Mouse (Mus musculus) heart, embryonic 15.5 days (tissue): ENCODE results near the gene Bfsp1. TPM values are rescaled to one million over a fixed set of nuclear protein-coding genes. Genes with fewer than 3 reads are reported as not detected.

Experiments used
- ATAC-seq: fragments of 200-750 bp; cut with Nextera tagmentation; replicated peaks from 2 replicates; pipeline ENCODE4 v1.8.0; 2017; ENCODE audit warnings: low read depth, moderate TSS enrichment; ENCODE audit not compliant: insufficient number of reproducible peaks, insufficient read depth, low FRiP score
- H3K27ac ChIP-seq: fragments of 300-500 bp; sonication (generic); 2 replicates; pipeline ENCODE4 v1.5.1; 2015; ENCODE audit warnings: mild to moderate bottlenecking, inconsistent platforms
- H3K27me3 ChIP-seq: fragments of 300-500 bp; sonication (generic); 2 replicates; pipeline ENCODE4 v1.6.1; 2015; ENCODE audit warnings: inconsistent platforms
- H3K36me3 ChIP-seq: fragments of 300-500 bp; sonication (generic); 2 replicates; pipeline ENCODE4 v1.6.1; 2015; ENCODE audit warnings: mild to moderate bottlenecking, inconsistent platforms
- H3K4me1 ChIP-seq: fragments of 300-500 bp; sonication (generic); replicated peaks from 2 replicates; pipeline ENCODE4 v1.6.1; 2015; ENCODE audit warnings: inconsistent platforms
- H3K4me2 ChIP-seq: fragments of 300-500 bp; sonication (generic); 2 replicates; pipeline ENCODE4 v1.6.1; 2015; ENCODE audit warnings: inconsistent platforms, mild to moderate bottlenecking, moderate library complexity
- H3K4me3 ChIP-seq: fragments of 300-500 bp; sonication (generic); 2 replicates; pipeline ENCODE4 v1.5.1; 2015; ENCODE audit warnings: mild to moderate bottlenecking, inconsistent platforms
- H3K9ac ChIP-seq: fragments of 300-500 bp; sonication (generic); 2 replicates; pipeline ENCODE4 v1.6.1; 2015; ENCODE audit warnings: mild to moderate bottlenecking, inconsistent platforms
- H3K9me3 ChIP-seq: fragments of 300-500 bp; sonication (generic); replicated peaks from 2 replicates; pipeline ENCODE4 v1.6.1; 2016; ENCODE audit warnings: inconsistent platforms
- WGBS: fragments of 180-500 bp; shearing (Covaris S2); methylation state at CpG from one replicate; pipeline ENCODE4 v1.1.7; 2015; ENCODE audit warnings: mixed read lengths; 5-methylcytosine and 5-hydroxymethylcytosine counted together
- polyA plus RNA-seq: library from polyadenylated mRNA; unstranded; fragments of >200 nt; fragmentation: Nextera tagmentation; extraction: Ambion mirVana; gene quantifications from 2 replicates; pipeline ENCODE4 v1.2.1, GENCODE M21; 2015

The Bfsp1 gene
- polyA plus RNA-seq, 1 experiment from 2014 or later, result 1.5 TPM

GRCm38 (mm10) chr2:143834082-143834481 lies 28.9 kb downstream of the Bfsp1 start:
- Histone ChIP-seq H3K36me3 (no peaks in the 10 kb centered on the region), H3K27me3 (no peaks in the 10 kb centered on the region), H3K27ac (no peak overlapping the region), H3K4me3 (no peak overlapping the region), H3K9me3 (no peaks in the 10 kb centered on the region), H3K4me1 (peaks cover 6% of the 10 kb centered on the region; the same call in 1 of the 2 replicates), H3K9ac (no peak overlapping the region), H3K4me2 (no peak overlapping the region)
- ATAC-seq, result no peak
- 58% methylated on average over 6 of the region's 6 CpGs for WGBS

GRCm38 (mm10) chr2:143832721-143833120 lies 30.3 kb downstream of the Bfsp1 start:
- 79% methylated on average over 5 of the region's 5 CpGs for WGBS
- H3K27me3 ChIP-seq, result no peaks in the 10 kb centered on the region
- H3K4me2 ChIP-seq, result no peak overlapping the region
- ATAC-seq, result no peak
- no peaks in the 10 kb centered on the region for H3K36me3 ChIP-seq
- peaks cover 3% of the 10 kb centered on the region; the same call in 1 of the 2 replicates for H3K4me1 ChIP-seq
- H3K9me3 ChIP-seq, result no peaks in the 10 kb centered on the region
- no peak overlapping the region for H3K27ac ChIP-seq
- no peak overlapping the region for H3K4me3 ChIP-seq
- H3K9ac ChIP-seq, result no peak overlapping the region

- Histone ChIP-seq H3K9ac (no peak overlapping the region), H3K36me3 (no peaks in the 10 kb centered on the region), H3K9me3 (no peaks in the 10 kb centered on the region), H3K27me3 (no peaks in the 10 kb centered on the region), H3K4me2 (no peak overlapping the region), H3K4me3 (no peak overlapping the region), H3K27ac (no peak overlapping the region), H3K4me1 (no peaks in the 10 kb centered on the region)
- ATAC-seq, result no peak
- 56% methylated on average over 17 of the region's 17 CpGs for WGBS
These were observed 31.3 kb downstream of the Bfsp1 start for GRCm38 (mm10) chr2:143831645-143832044.

GRCm38 (mm10) chr2:143813461-143813860 lies 49.5 kb downstream of the Bfsp1 start:
- WGBS, result 80% methylated on average over 11 of the region's 11 CpGs
- Histone ChIP-seq H3K4me2 (no peak overlapping the region), H3K9me3 (no peaks in the 10 kb centered on the region), H3K27me3 (no peaks in the 10 kb centered on the region), H3K4me1 (no peaks in the 10 kb centered on the region), H3K36me3 (no peaks in the 10 kb centered on the region), H3K27ac (no peak overlapping the region), H3K9ac (no peak overlapping the region), H3K4me3 (no peak overlapping the region)
- no peak for ATAC-seq

GRCm38 (mm10) chr2:143812262-143812661 lies 50.7 kb downstream of the Bfsp1 start:
- ATAC-seq, result no peak
- Histone ChIP-seq H3K9ac (no peak overlapping the region), H3K4me2 (no peak overlapping the region), H3K36me3 (no peaks in the 10 kb centered on the region), H3K27ac (no peak overlapping the region), H3K4me3 (no peak overlapping the region), H3K4me1 (no peaks in the 10 kb centered on the region), H3K9me3 (no peaks in the 10 kb centered on the region), H3K27me3 (0 out of 2 replicates have a peak, but pooled peaks cover 3% of the 10 kb centered on the region)
- WGBS, result 34% methylated on average over 4 of the region's 4 CpGs

GRCm38 (mm10) chr2:143808789-143809188 lies 54.2 kb downstream of the Bfsp1 start:
- H3K36me3 ChIP-seq, result no peaks in the 10 kb centered on the region
- no peak for ATAC-seq
- no peak overlapping the region for H3K9ac ChIP-seq
- no peak overlapping the region for H3K4me2 ChIP-seq
- no peak overlapping the region for H3K4me3 ChIP-seq
- H3K27me3 ChIP-seq, result 0 out of 2 replicates have a peak, but pooled peaks cover 3% of the 10 kb centered on the region
- 64% methylated on average over 5 of the region's 5 CpGs for WGBS
- H3K4me1 ChIP-seq, result peaks cover 5% of the 10 kb centered on the region; the same call in 1 of the 2 replicates
- H3K9me3 ChIP-seq, result no peaks in the 10 kb centered on the region
- H3K27ac ChIP-seq, result no peak overlapping the region

GRCm38 (mm10) chr2:143806924-143807664 lies 55.9 kb downstream of the Bfsp1 start:
- ATAC-seq, result no peak
- H3K4me1 ChIP-seq, result peaks cover 5% of the 10 kb centered on the region; the same call in 1 of the 2 replicates
- H3K27me3 ChIP-seq, result 0 out of 2 replicates have a peak, but pooled peaks cover 3% of the 10 kb centered on the region
- H3K4me2 ChIP-seq, result peak overlapping the region; percentile 28; the same call in 1 of the 2 replicates
- no peaks in the 10 kb centered on the region for H3K9me3 ChIP-seq
- no peak overlapping the region for H3K4me3 ChIP-seq
- WGBS, result 59% methylated on average over 9 of the region's 9 CpGs
- H3K9ac ChIP-seq, result no peak overlapping the region
- H3K27ac ChIP-seq, result no peak overlapping the region
- H3K36me3 ChIP-seq, result no peaks in the 10 kb centered on the region

- Histone ChIP-seq H3K4me2 (peak overlapping the region; percentile 28; the same call in 1 of the 2 replicates), H3K27me3 (0 out of 2 replicates have a peak, but pooled peaks cover 3% of the 10 kb centered on the region), H3K9ac (no peak overlapping the region), H3K9me3 (no peaks in the 10 kb centered on the region), H3K27ac (no peak overlapping the region), H3K4me3 (no peak overlapping the region), H3K36me3 (no peaks in the 10 kb centered on the region), H3K4me1 (peaks cover 5% of the 10 kb centered on the region; the same call in 1 of the 2 replicates)
- WGBS, result 52% methylated on average over 15 of the region's 15 CpGs
- ATAC-seq, result no peak
These were observed 56.6 kb downstream of the Bfsp1 start for GRCm38 (mm10) chr2:143806140-143806923.

GRCm38 (mm10) chr2:143801097-143801496 lies 61.9 kb downstream of the Bfsp1 start:
- no peak overlapping the region for H3K9ac ChIP-seq
- no peaks in the 10 kb centered on the region for H3K27me3 ChIP-seq
- no peak overlapping the region for H3K4me2 ChIP-seq
- no peak overlapping the region for H3K4me3 ChIP-seq
- H3K4me1 ChIP-seq, result no peaks in the 10 kb centered on the region
- H3K27ac ChIP-seq, result no peak overlapping the region
- no peaks in the 10 kb centered on the region for H3K36me3 ChIP-seq
- no peaks in the 10 kb centered on the region for H3K9me3 ChIP-seq
- 65% methylated on average over 5 of the region's 5 CpGs for WGBS
- no peak for ATAC-seq

GRCm38 (mm10) chr2:143796335-143797013 lies 66.5 kb downstream of the Bfsp1 start:
- H3K9me3 ChIP-seq, result no peaks in the 10 kb centered on the region
- no peak overlapping the region for H3K4me2 ChIP-seq
- ATAC-seq, result no peak
- H3K27me3 ChIP-seq, result no peaks in the 10 kb centered on the region
- H3K4me1 ChIP-seq, result no peaks in the 10 kb centered on the region
- 58% methylated on average over 4 of the region's 4 CpGs for WGBS
- no peak overlapping the region for H3K9ac ChIP-seq
- H3K27ac ChIP-seq, result no peak overlapping the region
- H3K4me3 ChIP-seq, result no peak overlapping the region
- H3K36me3 ChIP-seq, result no peaks in the 10 kb centered on the region

- WGBS, result 81% methylated on average over 4 of the region's 4 CpGs
- ATAC-seq, result no peak
- H3K4me3 ChIP-seq, result no peak overlapping the region
These were observed 67.1 kb downstream of the Bfsp1 start for GRCm38 (mm10) chr2:143795858-143796257.

More at GRCm38 (mm10) chr2:143795858-143796257, 67.1 kb downstream of the Bfsp1 start:
- Histone ChIP-seq H3K9ac (no peak overlapping the region), H3K36me3 (no peaks in the 10 kb centered on the region), H3K27me3 (no peaks in the 10 kb centered on the region), H3K4me2 (no peak overlapping the region), H3K27ac (no peak overlapping the region), H3K4me1 (no peaks in the 10 kb centered on the region), H3K9me3 (no peaks in the 10 kb centered on the region)
